Mouse (Mus musculus) liver, embryonic 16.5 days (tissue): Measurements from ENCODE around the gene Eif2ak4. TPM values are rescaled to one million over a fixed set of nuclear protein-coding genes. Genes with fewer than 3 reads are reported as not detected.

Source experiments
- ATAC-seq: fragments of 200-750 bp; cut with Nextera tagmentation; 2 replicates; pipeline ENCODE4 v1.8.0; 2017; ENCODE audit warnings: low read depth, mild to moderate bottlenecking, moderate number of reproducible peaks, moderate library complexity
- H3K27ac ChIP-seq: fragments of 300-500 bp; sonication (generic); 2 replicates; pipeline ENCODE4 v1.5.1; 2014; ENCODE audit warnings: mild to moderate bottlenecking, low read length
- H3K27me3 ChIP-seq: fragments of 300-500 bp; sonication (generic); 2 replicates; pipeline ENCODE4 v1.6.1; 2014; ENCODE audit warnings: low read depth, low read length, mixed read lengths; ENCODE audit not compliant: control insufficient read depth, insufficient read depth
- H3K36me3 ChIP-seq: fragments of 300-500 bp; sonication (generic); 2 replicates; pipeline ENCODE4 v1.6.1; 2014; ENCODE audit warnings: mild to moderate bottlenecking; ENCODE audit not compliant: control insufficient read depth, insufficient read depth
- H3K4me1 ChIP-seq: fragments of 300-500 bp; sonication (generic); 2 replicates; pipeline ENCODE4 v1.6.1; 2014; ENCODE audit warnings: low read depth, low read length, mixed read lengths; ENCODE audit not compliant: control insufficient read depth
- H3K4me2 ChIP-seq: fragments of 300-500 bp; sonication (generic); 2 replicates; pipeline ENCODE4 v1.6.1; 2014; ENCODE audit warnings: low read depth, low read length, mixed read lengths
- H3K4me3 ChIP-seq: fragments of 300-500 bp; sonication (generic); 2 replicates; pipeline ENCODE4 v1.5.1; 2014; ENCODE audit warnings: low read depth, mild to moderate bottlenecking, low read length
- H3K9ac ChIP-seq: fragments of 300-500 bp; sonication (generic); 2 replicates; pipeline ENCODE4 v1.6.1; 2014; ENCODE audit warnings: low read depth, low read length
- H3K9me3 ChIP-seq: fragments of 300-500 bp; sonication (generic); replicated peaks from 2 replicates; pipeline ENCODE4 v1.6.1; 2016; ENCODE audit warnings: low read length; ENCODE audit not compliant: control insufficient read depth
- WGBS: fragments of 180-500 bp; shearing (Covaris S2); extraction: QIAGEN DNeasy Blood & Tissue Kit; methylation state at CpG from one replicate; pipeline ENCODE4 v1.1.7; 2014; ENCODE audit not compliant: insufficient replicate concordance; 5-methylcytosine and 5-hydroxymethylcytosine counted together
- polyA plus RNA-seq: library from polyadenylated mRNA; unstranded; fragments of >200 nt; fragmentation: Nextera tagmentation; extraction: Ambion mirVana; gene quantifications from 2 replicates; pipeline ENCODE4 v1.2.1, GENCODE M21; 2015

The Eif2ak4 gene
- polyA plus RNA-seq, 1 experiment from 2014 or later: 5.1 TPM

DNA sequence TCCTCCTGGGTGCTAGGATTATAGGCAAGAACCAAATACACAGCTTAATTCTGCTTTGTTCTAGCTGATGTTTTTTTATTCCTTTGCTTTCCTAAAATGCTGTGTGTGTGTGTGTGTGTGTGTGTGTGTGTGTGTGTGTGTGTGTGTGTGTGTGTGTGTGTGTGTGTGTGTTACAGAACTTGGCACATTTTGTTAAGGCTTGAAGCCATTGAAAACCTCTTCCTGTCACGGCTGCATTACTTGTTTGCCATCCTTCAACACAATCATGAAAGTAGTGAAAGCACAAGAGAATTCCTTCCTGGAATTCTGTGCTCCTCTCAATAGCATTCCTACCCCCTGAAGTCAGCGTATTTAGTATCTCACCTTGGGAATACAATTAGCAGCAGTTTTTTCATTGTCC lies 77.5 kb downstream of the Eif2ak4 start:
- Histone ChIP-seq H3K9me3 (no peaks in the 10 kb centered on the region), H3K36me3 (peaks cover 14% of the 10 kb centered on the region), H3K27me3 (no peaks in the 10 kb centered on the region), H3K9ac (no peak overlapping the region), H3K4me1 (no peaks in the 10 kb centered on the region), H3K4me3 (no peak overlapping the region), H3K4me2 (no peak overlapping the region), H3K27ac (no peak overlapping the region)
- no peak for ATAC-seq
- WGBS: 75% methylated on average over 2 of the region's 2 CpGs

- no peak overlapping the region for H3K27ac ChIP-seq
- H3K36me3 ChIP-seq: peaks cover 21% of the 10 kb centered on the region
- H3K9ac ChIP-seq: no peak overlapping the region
These were observed 78.2 kb downstream of the Eif2ak4 start for GRCm38 (mm10) chr2:118466601-118467000.

GRCm38 (mm10) chr2:118468354-118468753 lies 79.9 kb downstream of the Eif2ak4 start:
- no peak overlapping the region for H3K9ac ChIP-seq
- H3K4me1 ChIP-seq: no peaks in the 10 kb centered on the region
- H3K27me3 ChIP-seq: no peaks in the 10 kb centered on the region
- H3K27ac ChIP-seq: no peak overlapping the region
- peaks cover 37% of the 10 kb centered on the region for H3K36me3 ChIP-seq
- no peak for ATAC-seq
- H3K4me3 ChIP-seq: no peak overlapping the region
- H3K9me3 ChIP-seq: no peaks in the 10 kb centered on the region
- H3K4me2 ChIP-seq: no peak overlapping the region

More at GRCm38 (mm10) chr2:118466601-118467000, 78.2 kb downstream of the Eif2ak4 start:
- ATAC-seq: no peak
- Histone ChIP-seq H3K27me3 (no peaks in the 10 kb centered on the region), H3K4me2 (no peak overlapping the region), H3K9me3 (no peaks in the 10 kb centered on the region), H3K4me1 (no peaks in the 10 kb centered on the region), H3K4me3 (no peak overlapping the region)
- 61% methylated on average over 1 of the region's 1 CpGs for WGBS

DNA sequence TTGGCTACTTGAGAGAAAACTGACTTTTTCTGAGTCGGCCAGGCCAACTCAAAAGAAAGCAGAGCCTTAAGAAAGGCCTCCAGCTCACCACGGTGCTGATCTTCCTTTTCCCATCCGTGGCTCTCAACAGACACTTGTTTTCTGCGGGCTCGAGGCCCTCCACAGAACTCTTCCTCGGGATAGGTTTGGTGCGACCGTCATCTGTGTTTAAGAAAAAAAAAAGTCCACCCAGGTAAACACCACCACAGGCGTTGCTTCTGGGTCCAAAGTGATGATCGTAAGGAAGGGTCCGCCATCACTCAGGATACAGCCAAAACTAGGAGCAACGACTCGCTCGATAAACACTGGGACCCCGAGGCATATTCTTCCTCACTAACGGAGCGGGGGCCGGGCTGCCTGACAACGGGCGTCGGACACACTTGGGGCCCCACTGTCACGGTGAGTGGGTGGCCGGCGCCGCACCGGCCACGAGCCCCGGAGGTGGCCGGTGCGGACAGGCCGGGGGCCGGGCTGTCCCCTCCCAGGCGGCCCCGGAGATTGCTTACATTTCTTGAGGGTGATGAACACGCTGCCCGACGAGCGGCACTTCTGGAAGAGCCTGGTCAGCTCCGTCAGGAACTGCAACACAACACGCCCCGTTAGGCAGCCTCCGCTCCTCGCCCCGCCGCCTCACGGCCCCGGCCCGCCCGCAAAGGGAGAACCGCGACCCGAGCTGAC lies 90.6 kb downstream of the Eif2ak4 start:
- peak; percentile 37 for ATAC-seq
- Histone ChIP-seq H3K9ac (peak overlapping the region; percentile 97), H3K27ac (peak overlapping the region; percentile 93), H3K4me3 (peak overlapping the region; percentile 96), H3K4me2 (peak overlapping the region; percentile 89), H3K36me3 (peaks cover 25% of the 10 kb centered on the region), H3K9me3 (no peaks in the 10 kb centered on the region), H3K4me1 (peaks cover 23% of the 10 kb centered on the region), H3K27me3 (no peaks in the 10 kb centered on the region)
- WGBS: 1% methylated on average over 52 of the region's 52 CpGs

DNA sequence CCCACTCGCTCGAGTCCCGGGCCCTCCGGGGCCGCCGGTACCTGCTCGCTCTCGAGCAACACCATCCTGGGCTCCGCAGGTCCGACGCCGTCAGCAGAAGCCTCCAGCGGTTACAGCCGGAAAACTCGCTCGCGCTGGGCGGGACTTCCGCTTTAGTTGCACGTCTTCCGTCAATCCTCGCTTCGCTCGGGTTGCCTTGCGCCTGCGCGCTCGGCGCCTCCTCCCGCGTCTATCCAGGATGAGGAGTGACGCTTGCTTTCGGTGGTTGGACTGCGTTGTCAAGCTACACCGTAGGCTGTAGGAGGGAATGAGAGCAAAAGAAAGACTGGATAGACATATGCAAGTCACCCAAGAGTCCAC lies 91.1 kb downstream of the Eif2ak4 start, which contains the start of gene Srp14:
Srp14 (minus strand) TSS at position 162 of the 360 bp plus-strand sequence.
- H3K4me2 ChIP-seq: peak within 1 kb of the TSS; percentile 89
- peak within 1 kb of the TSS; percentile 93 for H3K27ac ChIP-seq
- peak within 1 kb of the TSS; percentile 96 for H3K4me3 ChIP-seq
- no peaks in the 10 kb centered on the region for H3K9me3 ChIP-seq
- no peaks in the 10 kb centered on the region for H3K27me3 ChIP-seq
- H3K36me3 ChIP-seq: peaks cover 20% of the 10 kb centered on the region
- ATAC-seq: peak; percentile 93
- peaks cover 23% of the 10 kb centered on the region for H3K4me1 ChIP-seq
- WGBS: under 1% methylated on average over 35 of the region's 35 CpGs
- peak within 1 kb of the TSS; percentile 97 for H3K9ac ChIP-seq

GRCm38 (mm10) chr2:118480886-118481285 lies 92.5 kb downstream of the Eif2ak4 start:
- no peak for ATAC-seq
- peak overlapping the region; percentile 46; the same call in 1 of the 2 replicates for H3K27ac ChIP-seq

DNA sequence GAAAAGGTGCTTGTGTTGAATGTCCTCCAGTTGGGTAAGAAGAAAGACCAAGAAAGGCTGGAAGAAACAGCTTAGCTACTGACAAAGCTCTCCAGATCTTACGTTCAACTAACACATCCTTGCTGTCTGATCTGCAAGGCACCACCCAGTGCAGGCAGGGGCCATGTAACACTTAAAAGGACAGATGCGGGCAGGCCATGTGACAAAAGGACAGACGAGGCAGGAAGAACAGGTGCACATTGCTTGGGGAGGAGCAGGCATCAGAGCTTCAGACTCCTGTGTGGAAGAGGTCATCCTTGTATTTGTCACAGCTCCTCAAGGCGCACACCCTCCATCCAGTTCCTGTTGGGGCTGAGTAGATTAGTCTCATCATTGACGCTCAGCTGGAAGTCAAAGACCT lies 94.6 kb downstream of the Eif2ak4 start:
- no peak overlapping the region for H3K4me2 ChIP-seq
- peaks cover 28% of the 10 kb centered on the region for H3K4me1 ChIP-seq
- H3K27ac ChIP-seq: no peak overlapping the region
- no peak overlapping the region for H3K9ac ChIP-seq
- no peaks in the 10 kb centered on the region for H3K27me3 ChIP-seq
- no peaks in the 10 kb centered on the region for H3K9me3 ChIP-seq
- H3K36me3 ChIP-seq: no peaks in the 10 kb centered on the region
- ATAC-seq: no peak
- no peak overlapping the region for H3K4me3 ChIP-seq
- 61% methylated on average over 5 of the region's 5 CpGs for WGBS

More at GRCm38 (mm10) chr2:118480886-118481285, 92.5 kb downstream of the Eif2ak4 start:
- WGBS: 81% methylated on average over 7 of the region's 7 CpGs
- H3K4me3 ChIP-seq: no peak overlapping the region
- H3K9ac ChIP-seq: no peak overlapping the region
- peaks cover 23% of the 10 kb centered on the region for H3K4me1 ChIP-seq
- no peaks in the 10 kb centered on the region for H3K9me3 ChIP-seq
- no peaks in the 10 kb centered on the region for H3K27me3 ChIP-seq
- peaks cover 8% of the 10 kb centered on the region for H3K36me3 ChIP-seq
- H3K4me2 ChIP-seq: no peak overlapping the region

- H3K4me3 ChIP-seq: no peak overlapping the region
- H3K9me3 ChIP-seq: no peaks in the 10 kb centered on the region
- no peak for ATAC-seq
- H3K4me2 ChIP-seq: no peak overlapping the region
- 73% methylated on average over 9 of the region's 9 CpGs for WGBS
- no peaks in the 10 kb centered on the region for H3K27me3 ChIP-seq
- no peak overlapping the region for H3K27ac ChIP-seq
- no peak overlapping the region for H3K9ac ChIP-seq
- H3K36me3 ChIP-seq: no peaks in the 10 kb centered on the region
- H3K4me1 ChIP-seq: peaks cover 20% of the 10 kb centered on the region
These were observed 96.0 kb downstream of the Eif2ak4 start for GRCm38 (mm10) chr2:118484386-118484898.

DNA sequence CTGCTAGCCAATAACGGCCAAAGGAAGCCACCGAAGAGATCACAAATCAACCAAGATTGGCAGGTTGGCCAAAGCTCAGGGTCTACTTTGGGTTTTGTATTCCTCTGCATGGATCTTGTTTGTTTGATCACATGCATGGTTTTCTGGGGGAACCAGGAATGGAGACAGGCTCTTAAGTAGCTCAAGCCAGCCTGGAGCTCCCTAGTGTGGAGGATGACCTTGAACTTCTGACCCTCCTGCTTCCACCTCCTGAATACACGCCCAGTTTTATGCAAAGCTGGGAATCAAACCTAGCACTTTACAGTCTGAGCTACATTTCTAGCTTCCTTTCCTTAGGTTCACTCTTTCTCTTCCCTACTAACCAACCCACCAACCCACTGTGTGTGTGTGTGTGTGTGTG lies 97.0 kb downstream of the Eif2ak4 start:
- Histone ChIP-seq H3K4me1 (peaks cover 19% of the 10 kb centered on the region), H3K4me2 (no peak overlapping the region), H3K9me3 (no peaks in the 10 kb centered on the region), H3K27me3 (no peaks in the 10 kb centered on the region), H3K9ac (no peak overlapping the region), H3K4me3 (no peak overlapping the region), H3K27ac (no peak overlapping the region), H3K36me3 (no peaks in the 10 kb centered on the region)
- WGBS: 76% methylated on average over 3 of the region's 3 CpGs
- ATAC-seq: no peak
